Mouse (Mus musculus): ENCODE results near the gene Gm20662. TPM values are rescaled to one million over a fixed set of nuclear protein-coding genes. Genes with fewer than 3 reads are reported as not detected.

The Gm20662 gene
- total RNA-seq (2023; ENCODE audit: inconsistent age): 1.6 to 4.2 TPM in 2 of 4 replicates, not detected in the others

DNA sequence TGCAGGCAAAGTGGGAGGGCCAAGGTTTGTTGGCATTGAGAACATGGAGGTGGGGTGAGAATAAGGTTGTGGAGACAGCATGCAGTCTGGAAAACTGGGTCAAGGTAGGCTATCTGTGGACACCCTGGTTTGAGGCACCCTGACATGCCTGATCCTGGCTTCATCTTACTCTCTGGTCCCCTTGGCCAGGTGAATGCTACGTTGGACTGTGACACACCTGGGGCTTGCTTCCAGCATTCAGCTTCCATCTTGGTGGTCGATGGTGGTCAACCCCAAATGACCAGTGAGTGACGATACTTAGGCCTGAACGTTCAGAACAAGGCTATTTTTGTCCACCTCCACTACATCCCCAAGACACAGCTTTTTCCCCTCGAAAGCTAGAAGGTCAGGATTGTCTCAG is at the start of gene Gm20662:
Gene Gm20662 (plus strand): TSS at position 301 of the 400 bp plus-strand sequence.

DNA sequence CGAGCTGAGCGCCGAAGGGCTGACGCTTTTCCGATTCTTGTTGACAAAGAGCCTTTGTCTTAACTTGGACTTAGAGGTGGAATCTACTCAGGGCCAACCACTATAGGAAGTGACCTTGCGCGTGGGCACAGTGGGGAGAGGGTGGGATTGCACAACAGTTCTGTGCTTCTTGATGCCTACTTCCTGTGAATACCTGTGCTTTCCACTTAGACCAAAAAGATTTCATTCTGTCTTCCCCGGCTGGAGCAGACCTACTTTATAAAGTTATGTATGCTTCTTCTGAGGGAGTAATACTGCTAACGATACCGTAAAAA is 46.3 kb upstream of the Gm20662 start, which contains the start of gene Traip:
Gene Traip (plus strand): TSS at position 215 of the 314 bp plus-strand sequence.

DNA sequence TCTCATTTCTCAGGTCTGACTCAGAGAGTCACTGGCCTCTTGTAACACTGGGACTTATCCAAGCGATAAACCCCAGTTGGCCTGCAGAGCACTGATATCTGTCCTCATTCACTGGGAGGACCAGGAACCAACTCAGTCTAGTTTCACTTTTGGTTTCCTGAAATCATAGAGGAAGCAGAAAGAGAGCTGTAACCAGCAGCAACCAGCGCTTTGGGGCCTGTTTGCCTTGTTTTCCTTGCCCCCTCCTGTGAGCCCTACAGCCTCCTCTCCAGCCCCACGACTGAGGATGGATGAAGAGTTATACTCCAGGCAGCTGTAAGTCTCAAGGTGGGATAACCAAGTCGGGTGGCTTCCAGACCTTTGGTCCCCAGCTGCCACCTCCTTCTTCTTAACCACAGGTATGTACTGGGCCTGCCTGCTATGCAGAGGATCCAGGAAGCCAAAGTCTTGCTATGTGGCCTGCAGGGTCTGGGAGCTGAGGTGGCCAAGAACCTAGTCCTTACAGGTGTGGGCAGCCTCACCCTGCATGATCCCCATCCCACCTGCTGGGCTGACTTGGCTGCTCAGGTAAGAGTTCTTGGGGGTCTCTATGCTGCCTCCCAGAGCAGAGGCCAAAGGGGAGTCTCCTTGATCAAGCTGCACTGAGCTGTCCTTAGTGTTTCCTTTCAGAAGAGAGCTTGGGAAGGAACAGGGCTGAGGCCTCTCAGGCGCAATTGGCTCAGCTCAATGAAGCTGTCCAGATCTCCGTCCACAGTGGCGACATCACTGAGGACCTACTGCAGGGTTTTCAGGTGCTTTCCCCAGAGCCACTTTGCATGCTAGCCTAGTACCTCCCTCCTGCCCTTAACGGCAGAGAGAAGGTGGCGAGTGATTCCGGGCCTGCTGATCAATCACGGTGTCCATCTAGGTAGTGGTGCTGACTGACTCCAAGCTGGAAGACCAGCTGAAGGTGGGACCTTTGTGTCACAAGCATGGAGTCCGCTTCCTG is 20.5 kb upstream of the Gm20662 start, which contains the start of gene Uba7:
Gene Uba7 (plus strand): TSS at position 107 of the 988 bp plus-strand sequence.

DNA sequence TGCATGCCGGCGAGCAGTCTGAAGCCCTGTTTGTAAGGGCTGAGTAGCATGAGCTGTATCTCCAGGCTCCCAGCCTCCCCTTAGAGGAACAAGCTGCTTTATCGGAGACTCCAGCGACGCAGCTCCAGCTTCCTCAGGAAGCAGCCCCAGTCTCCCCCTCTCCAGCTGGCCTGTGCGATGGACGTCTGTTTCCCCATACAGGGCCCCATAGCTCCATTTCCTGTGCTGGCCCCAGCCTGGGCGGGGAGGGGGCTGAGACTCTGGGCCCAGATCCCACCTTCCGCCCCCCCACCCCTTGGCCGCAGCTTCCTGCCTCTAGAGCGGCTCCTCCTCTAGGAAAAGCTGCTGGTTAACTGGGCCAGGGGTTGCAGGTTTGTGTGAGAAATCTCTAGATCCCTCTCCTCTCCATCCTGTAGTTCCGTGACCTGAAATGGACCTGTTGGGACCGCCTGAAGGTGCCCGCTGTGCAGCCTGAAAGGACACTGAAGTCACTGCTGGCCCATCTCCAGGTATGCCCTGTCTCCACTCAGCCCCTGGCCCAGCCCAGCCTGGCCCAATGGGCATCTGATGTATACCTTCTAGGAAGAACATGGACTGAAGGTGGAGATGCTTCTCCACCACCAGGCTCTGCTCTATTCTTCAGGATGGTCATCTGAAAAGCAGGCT is 13.3 kb upstream of the Gm20662 start, which contains the start of gene Gm20661:
Gene Gm20661 (plus strand): TSS at position 378 of the 666 bp plus-strand sequence.

DNA sequence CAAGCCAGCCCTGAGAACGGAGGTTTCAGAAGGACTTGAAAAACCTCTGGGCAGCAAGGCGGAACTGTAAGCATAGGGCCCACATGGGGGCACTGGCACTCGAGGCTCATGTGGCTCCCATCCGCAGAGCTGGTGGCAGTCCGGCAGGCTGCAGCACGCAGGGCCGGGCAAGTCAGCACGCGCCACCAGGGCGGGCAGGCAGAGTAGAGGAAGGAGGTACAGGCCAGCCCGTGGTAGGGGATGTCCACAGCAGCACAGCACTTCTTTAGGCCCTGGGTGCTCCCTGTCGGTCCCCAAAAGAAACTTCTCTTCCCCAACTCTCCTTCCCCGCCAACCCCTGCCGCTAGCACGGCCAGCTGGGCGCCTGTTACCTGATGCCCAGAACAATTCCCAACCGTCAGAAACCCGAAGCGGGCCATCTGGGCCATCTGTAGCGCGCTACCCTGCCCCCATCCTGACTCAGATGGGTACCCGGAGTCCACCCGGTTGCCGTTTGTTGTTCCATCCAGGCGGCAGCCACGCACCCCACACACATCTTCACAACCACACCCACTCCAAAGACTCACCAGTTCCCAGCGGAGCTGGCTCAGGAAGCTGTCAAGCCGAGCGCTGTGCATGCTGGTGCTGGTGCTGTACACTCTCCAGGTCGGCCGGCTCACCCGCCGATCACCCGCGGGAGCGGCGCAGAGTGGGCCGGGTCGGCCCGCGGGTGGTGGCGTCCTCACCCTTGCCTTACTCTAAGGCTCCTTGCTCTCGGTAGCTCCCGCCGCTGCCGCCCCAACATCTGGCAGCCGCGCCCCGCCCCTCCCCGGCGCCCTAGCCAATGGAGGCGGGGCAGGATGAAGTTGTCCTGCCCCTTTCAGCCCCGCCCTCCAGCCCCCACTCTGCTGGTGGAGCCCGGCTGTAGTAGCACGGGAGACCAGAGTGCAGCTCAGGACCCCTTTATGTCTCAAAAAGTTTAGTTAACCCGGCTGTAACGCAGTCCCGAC is 10.7 kb upstream of the Gm20662 start, which contains the start of gene Inka1:
Gene Inka1 (minus strand): TSS at position 749 of the 989 bp plus-strand sequence.

DNA sequence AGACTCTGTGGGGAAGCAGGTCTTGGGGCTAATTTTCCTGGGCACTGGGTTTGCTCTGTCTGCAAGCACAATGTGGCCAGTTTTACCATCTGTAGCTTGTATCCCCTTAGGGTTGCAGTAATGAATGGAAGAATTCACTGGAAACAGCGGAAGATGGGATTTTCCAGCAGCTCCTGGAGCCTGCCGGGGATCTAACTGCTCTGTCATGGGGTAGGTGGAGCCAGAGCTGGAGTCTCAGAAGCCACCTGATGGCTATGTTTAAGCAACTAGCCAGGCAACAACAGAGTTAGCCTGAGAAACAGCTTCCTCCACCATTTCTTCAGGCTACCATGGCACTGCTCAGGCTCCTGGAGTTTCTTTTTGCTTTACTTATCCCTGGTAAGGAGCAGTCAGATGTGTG is 4.0 kb upstream of the Gm20662 start, which contains the start of gene Cdhr4:
Gene Cdhr4 (plus strand): TSS at position 301 of the 400 bp plus-strand sequence.

DNA sequence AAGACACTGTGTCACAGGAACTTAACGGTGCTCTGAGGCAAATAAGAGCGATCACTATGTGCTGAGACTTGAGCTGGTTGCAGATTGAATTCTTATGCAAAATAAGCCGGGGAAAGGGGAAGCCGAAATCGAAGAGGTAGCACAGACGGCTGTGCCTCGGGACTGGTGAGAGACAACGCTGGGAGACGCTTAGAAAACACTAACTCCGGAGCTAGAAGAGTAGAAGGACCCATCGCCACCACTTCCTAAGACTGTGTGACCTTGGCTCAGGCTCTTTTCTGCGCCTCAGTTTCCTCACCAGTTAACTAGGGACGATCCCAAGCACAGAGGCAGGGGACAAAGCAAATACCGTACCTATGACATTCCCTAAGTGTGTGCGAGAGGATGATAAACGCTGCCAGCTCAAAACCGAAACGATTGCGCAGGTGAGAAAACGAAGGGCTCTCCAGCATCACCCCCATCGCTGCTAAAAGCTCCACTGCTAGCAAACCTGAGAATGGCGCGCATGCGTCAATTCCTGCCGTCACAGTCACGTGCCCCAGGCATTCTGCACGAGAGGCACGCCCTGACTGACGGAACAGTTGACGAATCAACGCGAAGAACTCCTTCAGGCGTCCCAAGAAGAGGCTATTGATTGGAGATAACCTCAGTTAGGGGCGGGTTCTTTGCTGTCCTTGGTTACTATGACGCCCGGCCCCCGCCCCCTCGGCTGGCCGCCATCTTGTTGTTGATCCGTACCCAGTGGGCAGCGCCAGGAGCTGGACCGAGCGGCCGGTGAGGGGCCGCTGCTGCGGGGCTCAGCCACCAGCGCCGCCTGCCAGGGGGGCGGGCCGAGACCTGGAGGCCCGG is 6.0 kb downstream of the Gm20662 start, which contains the start of gene Ip6k1:
Gene Ip6k1 (plus strand): TSS at position 580 of the 849 bp plus-strand sequence.

DNA sequence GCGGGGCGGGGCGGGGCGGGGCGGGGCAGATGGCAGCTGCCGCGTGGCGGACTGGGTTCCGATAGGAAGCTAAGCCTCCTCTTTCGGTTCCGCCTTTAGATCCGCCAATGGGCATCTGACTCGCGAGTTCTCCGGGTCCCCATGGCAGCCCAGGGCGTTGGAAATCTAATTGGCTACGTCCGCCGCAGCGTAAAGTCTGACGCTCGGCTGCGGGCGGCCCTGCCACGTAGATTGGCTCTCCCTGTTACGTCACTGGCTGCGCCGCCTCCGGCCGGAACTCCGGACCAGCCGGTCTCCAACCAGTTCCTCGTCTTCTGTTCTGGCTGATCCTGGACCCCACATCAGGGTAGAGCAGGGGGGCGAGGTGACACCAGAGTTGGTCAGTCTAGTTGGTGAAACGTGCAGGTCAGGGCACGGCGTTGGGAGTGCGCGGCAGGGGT is 52.9 kb downstream of the Gm20662 start, which contains the start of gene Gmppb:
Gene Gmppb (plus strand): TSS at position 227 of the 440 bp plus-strand sequence.

DNA sequence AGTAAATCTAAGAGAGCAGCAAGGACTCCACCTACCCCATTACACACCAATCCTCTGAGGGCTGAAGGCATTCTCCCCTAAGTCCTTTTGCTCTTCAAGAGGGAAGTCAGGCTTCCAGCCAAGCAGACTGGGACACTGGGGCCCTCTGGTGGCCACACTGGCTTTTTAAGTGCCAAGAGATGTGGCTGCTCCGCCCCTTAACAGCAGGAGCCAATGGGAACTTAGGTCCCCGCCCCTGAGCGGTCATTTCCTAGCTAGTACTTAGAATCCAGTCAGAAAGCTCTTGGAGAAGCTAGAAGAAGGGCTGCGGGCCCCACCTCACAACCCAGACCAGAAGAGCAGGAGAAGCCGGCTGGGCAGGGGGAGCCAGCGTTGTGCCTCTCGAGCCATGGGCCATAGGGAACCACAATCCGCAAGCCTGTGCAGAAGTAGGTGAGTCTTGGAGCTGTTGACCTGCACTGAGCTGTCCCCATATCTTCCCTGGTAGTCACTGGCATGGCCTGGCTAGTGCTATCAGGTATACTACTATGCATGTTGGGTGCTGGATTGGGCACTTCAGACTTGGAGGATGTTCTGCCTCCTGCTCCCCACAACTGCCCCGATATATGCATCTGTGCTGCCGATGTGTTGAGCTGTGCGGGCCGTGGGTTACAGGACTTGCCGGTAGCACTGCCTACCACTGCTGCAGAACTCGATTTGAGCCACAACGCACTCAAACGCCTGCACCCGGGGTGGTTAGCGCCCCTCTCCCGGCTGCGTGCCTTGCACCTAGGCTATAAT is 56.9 kb downstream of the Gm20662 start, which contains the start of gene Amigo3:
Gene Amigo3 (plus strand): TSS at position 275 of the 780 bp plus-strand sequence.

DNA sequence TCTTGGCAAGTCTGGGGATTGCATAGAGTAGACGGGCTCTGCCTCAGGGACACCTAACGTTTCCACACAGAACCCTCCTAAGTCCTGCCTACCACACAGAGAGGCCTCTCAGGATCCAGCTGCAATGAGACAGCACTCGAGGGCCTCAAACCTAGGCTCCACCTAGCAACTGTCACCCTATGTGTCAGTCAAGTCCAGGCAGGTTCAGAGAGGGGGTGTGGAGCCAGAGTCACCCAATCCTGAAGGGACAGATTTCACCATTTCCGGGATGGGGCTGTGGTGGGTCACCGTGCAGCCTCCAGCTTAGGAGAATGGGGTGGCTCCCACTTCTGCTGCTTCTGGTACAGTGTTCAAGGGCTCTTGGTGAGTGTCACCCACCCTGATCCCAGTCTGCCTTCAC is 84.0 kb downstream of the Gm20662 start, which contains the start of gene Mst1:
Gene Mst1 (plus strand): TSS at position 269 of the 400 bp plus-strand sequence.

DNA sequence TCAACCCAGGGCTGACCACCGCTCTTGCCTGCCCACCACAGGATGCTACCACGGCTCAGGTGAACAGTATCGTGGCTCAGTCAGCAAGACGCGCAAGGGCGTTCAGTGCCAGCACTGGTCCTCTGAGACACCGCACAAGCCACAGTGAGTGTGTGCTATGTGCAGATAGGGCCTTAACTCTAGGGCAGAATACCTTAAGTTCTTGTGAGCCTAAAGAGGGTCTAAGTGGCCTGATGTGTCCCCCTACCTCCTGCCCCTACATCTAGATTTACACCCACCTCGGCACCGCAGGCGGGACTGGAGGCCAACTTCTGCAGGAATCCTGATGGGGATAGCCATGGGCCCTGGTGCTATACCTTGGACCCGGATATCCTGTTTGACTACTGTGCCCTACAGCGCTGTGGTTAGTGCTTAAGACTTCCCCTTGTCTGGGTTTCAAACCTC is 86.9 kb downstream of the Gm20662 start, which contains the start of gene Rnf123:
Gene Rnf123 (minus strand): TSS at position 359 of the 444 bp plus-strand sequence.

DNA sequence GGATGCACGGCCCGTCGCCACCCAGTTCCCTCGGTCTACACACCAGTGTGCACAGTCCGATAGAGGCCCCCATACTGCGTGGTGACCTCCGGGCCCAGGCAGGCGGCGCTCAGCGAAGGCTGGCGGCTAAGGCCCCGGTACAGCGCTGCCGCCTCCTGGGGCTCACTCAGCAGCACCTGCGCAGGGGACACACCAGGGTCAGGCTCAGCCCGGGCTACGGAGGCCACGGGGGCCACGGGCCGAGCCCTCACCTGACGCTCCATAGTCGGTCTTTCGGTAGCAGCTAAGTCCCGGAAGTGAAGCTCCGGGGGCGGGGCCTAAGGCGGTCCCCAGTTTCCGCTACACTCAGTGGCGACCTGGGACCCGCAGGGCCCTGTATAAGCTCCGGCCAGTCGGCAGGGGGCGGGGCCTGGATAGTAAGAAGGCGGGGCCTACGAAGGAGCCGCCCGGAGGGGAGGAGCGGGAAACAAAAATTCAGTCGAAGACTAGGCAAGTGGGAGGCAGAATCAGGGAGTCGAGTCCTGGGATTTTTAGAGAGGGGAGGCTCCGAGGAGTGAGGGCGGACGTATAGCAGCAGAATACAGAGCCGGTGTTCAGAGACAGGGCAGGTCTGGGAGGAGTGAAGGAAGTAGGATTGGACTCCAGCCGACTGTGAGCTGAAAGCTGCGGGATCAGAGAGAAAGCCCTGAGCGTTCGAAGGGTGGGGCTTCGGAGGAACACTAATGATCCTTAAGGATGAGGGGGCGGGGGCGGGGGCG is 98.2 kb downstream of the Gm20662 start, which contains the start of gene Apeh:
Gene Apeh (minus strand): TSS at position 423 of the 758 bp plus-strand sequence.

Other genes with a start within 250 kb of the Gm20662 start
- 286 to 321 TPM (median 308 TPM) in 4 replicates for gene Rbm5, start 225.4 kb upstream of the Gm20662 start, total RNA-seq (2023; ENCODE audit: inconsistent age)
- 105 to 119 TPM (median 118 TPM) in 4 replicates for gene Rbm6, start 123.1 kb upstream of the Gm20662 start, total RNA-seq (2023; ENCODE audit: inconsistent age)
- 13.3 to 16.8 TPM (median 15.5 TPM) in 4 replicates for gene Mon1a, start 108.2 kb upstream of the Gm20662 start, total RNA-seq (2023; ENCODE audit: inconsistent age)
- 0.09 to 0.67 TPM (median 0.62 TPM) in 4 replicates for gene Mst1r, start 89.5 kb upstream of the Gm20662 start, total RNA-seq (2023; ENCODE audit: inconsistent age)
- not detected in 4 replicates for gene Actl11, start 67.9 kb upstream of the Gm20662 start, total RNA-seq (2023; ENCODE audit: inconsistent age)
- gene Camkv, start 60.7 kb upstream of the Gm20662 start, total RNA-seq (2023; ENCODE audit: inconsistent age): not detected in 4 replicates
- 5.7 to 9.6 TPM (median 7.8 TPM) in 4 replicates for gene Traip, start 46.2 kb upstream of the Gm20662 start, total RNA-seq (2023; ENCODE audit: inconsistent age)
- gene Uba7, start 20.8 kb upstream of the Gm20662 start, total RNA-seq (2023; ENCODE audit: inconsistent age): 177 to 208 TPM (median 186 TPM) in 4 replicates
- gene Gm20661, start 13.3 kb upstream of the Gm20662 start, total RNA-seq (2023; ENCODE audit: inconsistent age): 0.39 to 0.66 TPM in 2 of 4 replicates, not detected in the others
- gene Inka1, start 10.5 kb upstream of the Gm20662 start, total RNA-seq (2023; ENCODE audit: inconsistent age): 1.1 to 3.4 TPM (median 2.3 TPM) in 4 replicates
- gene Cdhr4, start 3.9 kb upstream of the Gm20662 start, total RNA-seq (2023; ENCODE audit: inconsistent age): 0.61 TPM in 1 of 4 replicates, not detected in the others
- 120 to 135 TPM (median 126 TPM) in 4 replicates for gene Ip6k1, start 6.2 kb downstream of the Gm20662 start, total RNA-seq (2023; ENCODE audit: inconsistent age)
- gene Gmppb, start 52.9 kb downstream of the Gm20662 start, total RNA-seq (2023; ENCODE audit: inconsistent age): 40.8 to 50.5 TPM (median 49.4 TPM) in 4 replicates
- gene Amigo3, start 56.8 kb downstream of the Gm20662 start, total RNA-seq (2023; ENCODE audit: inconsistent age): 12.8 to 17.4 TPM (median 16.1 TPM) in 4 replicates
- gene Mst1, start 84.1 kb downstream of the Gm20662 start, total RNA-seq (2023; ENCODE audit: inconsistent age): 0.24 to 0.61 TPM in 2 of 4 replicates, not detected in the others
- gene Rnf123, start 87.0 kb downstream of the Gm20662 start, total RNA-seq (2023; ENCODE audit: inconsistent age): 221 to 235 TPM (median 235 TPM) in 4 replicates
- gene Apeh, start 98.3 kb downstream of the Gm20662 start, total RNA-seq (2023; ENCODE audit: inconsistent age): 132 to 156 TPM (median 150 TPM) in 4 replicates
- gene Bsn, start 194.0 kb downstream of the Gm20662 start, total RNA-seq (2023; ENCODE audit: inconsistent age): 0.13 to 0.32 TPM (median 0.20 TPM) in 4 replicates

Data from B cell, adult (primary cell).